Mouse (Mus musculus): ENCODE measurements around the gene Ss18l1. TPM values are rescaled to one million over a fixed set of nuclear protein-coding genes. Genes with fewer than 3 reads are reported as not detected.

Ss18l1 gene
- total and polyA plus RNA-seq, 3 experiments = 2.0 to 3.0 (median 2.1) TPM

- no peaks in the 10 kb centered on the region for H3K36me3 ChIP-seq (replicated peaks in 1 of 2; ENCODE audit: control insufficient read depth in 1 of 2, insufficient read depth in 1 of 2, low read length in 1 of 2)
- no peak overlapping the region for H3K9ac ChIP-seq (ENCODE audit: insufficient read depth, low read depth)
- H3K27me3 ChIP-seq (replicated peaks) = peaks cover 81% of the 10 kb centered on the region
- no peak for TF ChIP-seq KAT2A (IDR thresholded peaks at IDR 0.05; ENCODE audit: insufficient replicate concordance, low read length)
- no peak for TF ChIP-seq TBP (conservative IDR thresholded peaks at IDR 0.05; ENCODE audit: low read depth, low read length)
- no peak for TF ChIP-seq POLR2A (IDR thresholded peaks at IDR 0.05; ENCODE audit: low read depth, low read length)
- no peak for TF ChIP-seq NELFE (IDR thresholded peaks at IDR 0.05; ENCODE audit: low read depth, low read length)
- TF ChIP-seq USF1 (IDR thresholded peaks at IDR 0.05; ENCODE audit: low read depth, low read length) = no peak
- no peak for TF ChIP-seq CHD1 (IDR thresholded peaks at IDR 0.05; ENCODE audit: low read depth, low read length)
- no peak for TF ChIP-seq JUND (conservative IDR thresholded peaks at IDR 0.05; ENCODE audit: low read depth, low read length)
- no peak for TF ChIP-seq CHD2 (IDR thresholded peaks at IDR 0.05; ENCODE audit: low read length)
- no peak for DNase-seq (ENCODE audit: extremely low read depth)
- H3K4me2 ChIP-seq (ENCODE audit: insufficient read depth, low read depth, poor library complexity, severe bottlenecking) = no peak overlapping the region
- in situ Hi-C loops (cut with MboI; ENCODE audit: low pct_ligation_motif_present, low pct_unique_long_range_greater_than_20kb, low sequenced_read_pairs) (no loop called here), dilution Hi-C loops (cut with MboI; ENCODE audit: extremely low pct_ligation_motif_present, extremely low pct_unique_long_range_greater_than_20kb, low sequenced_read_pairs) (no loop called here)
- no peak overlapping the region for H3K27ac ChIP-seq (ENCODE audit: insufficient read depth, low read depth)
- no peaks in the 10 kb centered on the region for H3K9me3 ChIP-seq (replicated peaks; ENCODE audit: low read length)
- H3K79me2 ChIP-seq (replicated peaks; ENCODE audit: control insufficient read depth, extremely low read depth, insufficient read depth, poor library complexity, severe bottlenecking) = no peaks in the 10 kb centered on the region
- H3K4me1 ChIP-seq (ENCODE audit: control insufficient read depth in 1 of 2, insufficient read depth in 2 of 2) = peaks cover 10 to 18% of the 10 kb centered on the region in 2 experiments
- no peak overlapping the region for H3K4me3 ChIP-seq (replicated peaks in 1 of 3; ENCODE audit: low read depth in 2 of 3, low read length in 2 of 3, poor library complexity in 1 of 3)
Measured at GRCm38 (mm10) chr2:180097585-180097984, 55.3 kb downstream of the Ss18l1 start.

DNA sequence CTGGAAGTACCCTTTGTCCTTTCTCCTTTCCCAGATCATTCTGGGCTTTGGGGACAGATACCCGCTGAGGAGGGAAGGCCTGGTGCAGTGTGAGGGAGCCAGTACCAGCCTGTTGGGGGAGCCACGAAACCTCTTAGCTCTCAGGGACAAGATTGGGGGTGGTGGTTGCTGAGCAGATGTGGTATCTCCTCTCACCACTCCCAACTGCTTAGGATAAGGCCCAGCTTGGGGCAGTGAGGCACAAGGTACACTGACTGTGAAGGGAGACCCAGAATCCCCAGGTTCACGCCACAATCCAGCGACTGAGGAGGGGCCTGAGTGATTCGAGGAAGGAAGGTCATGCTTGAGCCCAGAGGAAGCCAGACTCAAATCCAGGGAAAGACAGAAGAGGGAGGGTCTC, 55.9 kb downstream of the Ss18l1 start:
- H3K27me3 ChIP-seq (replicated peaks) = peaks cover 86% of the 10 kb centered on the region
- no peak overlapping the region for H3K4me2 ChIP-seq (ENCODE audit: insufficient read depth, low read depth, poor library complexity, severe bottlenecking)
- H3K9ac ChIP-seq (ENCODE audit: insufficient read depth, low read depth) = no peak overlapping the region
- DNase-seq (ENCODE audit: extremely low read depth) = no peak
- H3K4me1 ChIP-seq (ENCODE audit: control insufficient read depth in 1 of 2, insufficient read depth in 2 of 2) = peaks cover 10 to 18% of the 10 kb centered on the region in 2 experiments
- dilution Hi-C loops (cut with MboI; ENCODE audit: extremely low pct_ligation_motif_present, extremely low pct_unique_long_range_greater_than_20kb, low sequenced_read_pairs) = no loop called here
- H3K9me3 ChIP-seq (replicated peaks; ENCODE audit: low read length) = no peaks in the 10 kb centered on the region
- in situ Hi-C loops (cut with MboI; ENCODE audit: low pct_ligation_motif_present, low pct_unique_long_range_greater_than_20kb, low sequenced_read_pairs) = no loop called here
- TF ChIP-seq MAFK (IDR thresholded peaks at IDR 0.05; ENCODE audit: insufficient replicate concordance, low read length) = no peak
- TF ChIP-seq CTCF (conservative IDR thresholded peaks at IDR 0.05 in 1 of 2, IDR thresholded peaks at IDR 0.05 in 1 of 2; ENCODE audit: low read depth in 2 of 2, low read length in 2 of 2) = peak in 1 of 2 experiments; percentile 8; a peak in 1 of 4 replicates
- TF ChIP-seq RCOR1 (conservative IDR thresholded peaks at IDR 0.05; ENCODE audit: low read depth, low read length) = no peak
- H3K36me3 ChIP-seq (replicated peaks in 1 of 2; ENCODE audit: control insufficient read depth in 1 of 2, insufficient read depth in 1 of 2, low read length in 1 of 2) = no peaks in the 10 kb centered on the region
- no peak overlapping the region for H3K4me3 ChIP-seq (replicated peaks in 1 of 3; ENCODE audit: low read depth in 2 of 3, low read length in 2 of 3, poor library complexity in 1 of 3)
- no peak overlapping the region for H3K27ac ChIP-seq (ENCODE audit: insufficient read depth, low read depth)
- no peaks in the 10 kb centered on the region for H3K79me2 ChIP-seq (replicated peaks; ENCODE audit: control insufficient read depth, extremely low read depth, insufficient read depth, poor library complexity, severe bottlenecking)

GRCm38 (mm10) chr2:180099529-180099928, 57.2 kb downstream of the Ss18l1 start:
- Histone ChIP-seq H3K9ac (ENCODE audit: insufficient read depth, low read depth) (no peak overlapping the region), H3K79me2 (replicated peaks; ENCODE audit: control insufficient read depth, extremely low read depth, insufficient read depth, poor library complexity, severe bottlenecking) (no peaks in the 10 kb centered on the region), H3K9me3 (replicated peaks; ENCODE audit: low read length) (peaks cover 5% of the 10 kb centered on the region), H3K27me3 (replicated peaks) (peaks cover 90% of the 10 kb centered on the region), H3K36me3 (replicated peaks in 1 of 2; ENCODE audit: control insufficient read depth in 1 of 2, insufficient read depth in 1 of 2, low read length in 1 of 2) (no peaks in the 10 kb centered on the region), H3K4me3 (replicated peaks in 1 of 3; ENCODE audit: low read depth in 2 of 3, low read length in 2 of 3, poor library complexity in 1 of 3) (no peak overlapping the region), H3K4me1 (ENCODE audit: control insufficient read depth in 1 of 2, insufficient read depth in 2 of 2) (peaks cover 12 to 18% of the 10 kb centered on the region in 2 experiments), H3K4me2 (ENCODE audit: insufficient read depth, low read depth, poor library complexity, severe bottlenecking) (peak overlapping the region; percentile 51), H3K27ac (ENCODE audit: insufficient read depth, low read depth) (no peak overlapping the region)
- in situ Hi-C loops (cut with MboI; ENCODE audit: low pct_ligation_motif_present, low pct_unique_long_range_greater_than_20kb, low sequenced_read_pairs) (no loop called here), dilution Hi-C loops (cut with MboI; ENCODE audit: extremely low pct_ligation_motif_present, extremely low pct_unique_long_range_greater_than_20kb, low sequenced_read_pairs) (no loop called here)
- DNase-seq (ENCODE audit: extremely low read depth) = no peak
- TF ChIP-seq MAFK (IDR thresholded peaks at IDR 0.05; ENCODE audit: insufficient replicate concordance, low read length) = no peak
- TF ChIP-seq TBP (conservative IDR thresholded peaks at IDR 0.05; ENCODE audit: low read depth, low read length) = no peak
- no peak for TF ChIP-seq USF1 (IDR thresholded peaks at IDR 0.05; ENCODE audit: low read depth, low read length)
- TF ChIP-seq RAD21 (IDR thresholded peaks at IDR 0.05; ENCODE audit: low read depth, low read length) = no peak
- TF ChIP-seq RCOR1 (conservative IDR thresholded peaks at IDR 0.05; ENCODE audit: low read depth, low read length) = no peak
- TF ChIP-seq GABPA (IDR thresholded peaks at IDR 0.05; ENCODE audit: insufficient replicate concordance, low read depth, low read length) = no peak
- TF ChIP-seq NRF1 (IDR thresholded peaks at IDR 0.05; ENCODE audit: low read depth, low read length) = no peak
- no peak for TF ChIP-seq ZC3H11A (IDR thresholded peaks at IDR 0.05; ENCODE audit: low read depth, low read length)
- no peak for TF ChIP-seq JUN (IDR thresholded peaks at IDR 0.05; ENCODE audit: insufficient read depth, low read depth, low read length)
- TF ChIP-seq BHLHE40 (IDR thresholded peaks at IDR 0.05; ENCODE audit: low read depth, low read length) = no peak
- TF ChIP-seq MXI1 (IDR thresholded peaks at IDR 0.05; ENCODE audit: low read depth, low read length) = no peak
- no peak for TF ChIP-seq ZNF384 (IDR thresholded peaks at IDR 0.05; ENCODE audit: low read depth, low read length)
- no peak for TF ChIP-seq KAT2A (IDR thresholded peaks at IDR 0.05; ENCODE audit: insufficient replicate concordance, low read length)
